Mouse (Mus musculus) heart, adult 8-10 months (tissue): Measurements from ENCODE around the gene Pth2. TPM values are rescaled to one million over a fixed set of nuclear protein-coding genes. Genes with fewer than 3 reads are reported as not detected.

ENCODE experiments used
- microRNA-seq: library from miRNA; unstranded; fragments of <30 nt; microRNA quantifications from one replicate; pipeline ENCODE4 v1.2.0, GENCODE M21; 2022
- total RNA-seq, 4 experiments: library from RNA; stranded (reverse); gene quantifications; 2 replicates each; pipeline ENCODE4 v1.2.4; 2022

Gene Pth2
- total RNA-seq, 4 experiments from 2014 or later = not detected

Small RNA genes within 50 kb of the gene (microRNA-seq; reads per million reads assigned to microRNA genes)
- gene Mir7055 = not detected

Other genes starting within 250 kb of the Pth2 start
- not detected for gene Tsks, start 237.8 kb upstream of the Pth2 start, total RNA-seq
- gene Cpt1c, start 206.1 kb upstream of the Pth2 start, total RNA-seq = 1 to 10 TPM; 1.4 to 2.7 (median 1.8) TPM
- gene Prmt1, start 194.4 kb upstream of the Pth2 start, total RNA-seq = 100 to 1,000 TPM in 2 of 4 experiments, 10 to 100 TPM in 2; 88.3 to 107 (median 102) TPM
- gene Irf3, start 183.3 kb upstream of the Pth2 start, total RNA-seq = 10 to 100 TPM; 23.2 to 31.9 (median 27.0) TPM
- gene Bcl2l12, start 182.3 kb upstream of the Pth2 start, total RNA-seq = 10 to 100 TPM in 3 of 4 experiments, 1 to 10 TPM in 1; 8.6 to 13.5 (median 11.0) TPM
- 10 to 100 TPM; 46.8 to 56.2 (median 49.7) TPM for gene Scaf1, start 164.6 kb upstream of the Pth2 start, total RNA-seq
- 10 to 100 TPM; 40.2 to 49.8 (median 44.1) TPM for gene Rras, start 163.0 kb upstream of the Pth2 start, total RNA-seq
- gene Prr12, start 128.1 kb upstream of the Pth2 start, total RNA-seq = 10 to 100 TPM; 22.4 to 26.3 (median 24.9) TPM
- 10 to 100 TPM; 30.6 to 33.8 (median 32.7) TPM for gene Nosip, start 118.6 kb upstream of the Pth2 start, total RNA-seq
- 1 to 10 TPM; 5.6 to 7.8 (median 6.7) TPM for gene Prrg2, start 118.3 kb upstream of the Pth2 start, total RNA-seq
- 10 to 100 TPM; 17.8 to 27.4 (median 21.4) TPM for gene Rcn3, start 88.8 kb upstream of the Pth2 start, total RNA-seq
- gene Fcgrt, start 77.1 kb upstream of the Pth2 start, total RNA-seq = 10 to 100 TPM; 65.6 to 77.1 (median 67.5) TPM
- gene Rps11, start 56.6 kb upstream of the Pth2 start, total RNA-seq = 100 to 1,000 TPM; 572 to 626 (median 604) TPM
- 100 to 1,000 TPM; 580 to 769 (median 686) TPM for gene Rpl13a, start 52.2 kb upstream of the Pth2 start, total RNA-seq
- gene Gm45713, start 44.8 kb upstream of the Pth2 start, total RNA-seq = 1 to 10 TPM in 1 of 4 experiments, not detected in 3; 1.7 TPM
- 1 to 10 TPM; 6.1 to 7.9 (median 6.5) TPM for gene Flt3l, start 44.6 kb upstream of the Pth2 start, total RNA-seq
- 10 to 100 TPM; 40.4 to 50.5 (median 48.0) TPM for gene Pih1d1, start 26.7 kb upstream of the Pth2 start, total RNA-seq
- 10 to 100 TPM; 24.9 to 36.9 (median 29.2) TPM for gene Aldh16a1, start 26.4 kb upstream of the Pth2 start, total RNA-seq
- 10 to 100 TPM; 32.0 to 50.7 (median 41.1) TPM for gene Slc17a7, start 17.0 kb upstream of the Pth2 start, total RNA-seq
- not detected for gene Gfy, start 1.4 kb upstream of the Pth2 start, total RNA-seq
- gene Ccdc155, start 23.9 kb downstream of the Pth2 start, total RNA-seq = not detected
- not detected for gene Dkkl1, start 31.2 kb downstream of the Pth2 start, total RNA-seq
- 10 to 100 TPM in 1 of 4 experiments, 1 to 10 TPM in 3; 6.2 to 10.4 (median 8.0) TPM for gene Tead2, start 34.8 kb downstream of the Pth2 start, total RNA-seq
- 1 to 10 TPM; 2.1 to 5.8 (median 3.0) TPM for gene Cd37, start 58.1 kb downstream of the Pth2 start, total RNA-seq
- gene Slc6a16, start 60.1 kb downstream of the Pth2 start, total RNA-seq = not detected
- not detected for gene Slc6a21, start 96.5 kb downstream of the Pth2 start, total RNA-seq
- 10 to 100 TPM; 23.8 to 36.3 (median 25.4) TPM for gene Trpm4, start 152.8 kb downstream of the Pth2 start, total RNA-seq
- gene Hrc, start 154.3 kb downstream of the Pth2 start, total RNA-seq = 1,000 to 10,000 TPM; 1,032 to 1,216 (median 1,081) TPM
- under 1 TPM; 0.11 to 0.33 (median 0.20) TPM for gene Ppfia3, start 186.0 kb downstream of the Pth2 start, total RNA-seq
- gene Lin7b, start 189.6 kb downstream of the Pth2 start, total RNA-seq = 1 to 10 TPM; 1.0 to 1.5 (median 1.3) TPM
- 100 to 1,000 TPM in 1 of 4 experiments, 10 to 100 TPM in 3; 68.3 to 107 (median 86.7) TPM for gene Snrnp70, start 214.7 kb downstream of the Pth2 start, total RNA-seq
- gene Kcna7, start 224.7 kb downstream of the Pth2 start, total RNA-seq = 1 to 10 TPM; 5.5 to 8.0 (median 6.9) TPM
- gene Ntf5, start 232.7 kb downstream of the Pth2 start, total RNA-seq = under 1 TPM; 0.30 to 0.50 (median 0.36) TPM
- gene Lhb, start 239.8 kb downstream of the Pth2 start, total RNA-seq = not detected